Mouse (Mus musculus): ENCODE measurements around the gene Wdr46. TPM values are rescaled to one million over a fixed set of nuclear protein-coding genes. Genes with fewer than 3 reads are reported as not detected.
"Not testable (repeated sequence)": the region's sequence is repeated elsewhere in the genome, so short reads cannot be mapped to it uniquely, and the experiment has no call there.

Gene Wdr46
- total RNA-seq (2022): 10 to 100 TPM; 30.0 to 43.8 (median 35.1) TPM

- no peak for DNase-seq
Measured at GRCm38 (mm10) chr17:33940206-33940805, at the start of gene Wdr46, which contains the start of gene Pfdn6. Wdr46 (plus strand) TSS chr17:33940660. Pfdn6 (minus strand) TSS chr17:33940343.

GRCm38 (mm10) chr17:33891357-33891756 is 49.1 kb upstream of the Wdr46 start:
- no peak for DNase-seq

DNA sequence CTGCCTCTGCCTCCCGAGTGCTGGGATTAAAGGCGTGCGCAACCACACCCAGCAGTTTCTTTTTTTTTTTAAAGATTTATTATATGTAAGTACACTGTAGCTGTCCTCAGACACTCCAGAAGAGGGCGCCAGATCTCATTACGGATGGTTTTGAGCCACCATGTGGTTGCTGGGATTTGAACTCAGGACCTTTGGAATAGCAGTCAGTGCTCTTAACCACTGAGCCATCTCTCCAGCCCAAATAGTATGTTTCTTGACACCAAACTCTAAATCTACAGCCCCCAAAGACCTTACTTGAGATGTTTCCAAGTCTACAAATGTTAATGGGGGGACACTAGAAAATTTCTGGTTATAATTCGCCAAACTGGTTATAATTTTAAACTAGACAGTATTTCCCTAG is 48.6 kb upstream of the Wdr46 start:
- not testable (repeated sequence) for DNase-seq

- DNase-seq: no peak
Measured at GRCm38 (mm10) chr17:33892429-33892828, 48.0 kb upstream of the Wdr46 start.

DNA sequence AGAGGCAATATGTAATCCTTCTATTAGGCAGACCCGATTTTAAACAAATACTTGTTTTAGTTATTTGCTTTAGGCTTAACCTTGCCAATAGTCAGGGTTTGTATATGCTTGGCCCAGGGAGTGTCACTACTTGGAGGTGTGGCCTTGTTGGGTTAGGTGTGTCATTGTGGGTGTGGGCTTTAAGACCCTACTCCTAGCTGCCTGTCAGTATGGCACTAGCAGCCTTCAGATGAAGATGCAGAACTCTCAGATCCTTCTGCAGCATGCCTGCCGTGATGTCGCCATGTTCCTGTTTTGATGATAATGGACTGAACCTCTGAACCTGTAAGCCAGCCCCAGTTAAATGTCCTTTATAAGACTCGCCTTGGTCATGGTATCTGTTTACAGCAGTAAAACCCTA is 47.4 kb upstream of the Wdr46 start:
- not testable (repeated sequence) for DNase-seq

- no peak for DNase-seq
Measured at GRCm38 (mm10) chr17:33897114-33897794, 43.2 kb upstream of the Wdr46 start.

- DNase-seq: not testable (repeated sequence)
Measured at GRCm38 (mm10) chr17:33898193-33898592, 42.3 kb upstream of the Wdr46 start.

DNA sequence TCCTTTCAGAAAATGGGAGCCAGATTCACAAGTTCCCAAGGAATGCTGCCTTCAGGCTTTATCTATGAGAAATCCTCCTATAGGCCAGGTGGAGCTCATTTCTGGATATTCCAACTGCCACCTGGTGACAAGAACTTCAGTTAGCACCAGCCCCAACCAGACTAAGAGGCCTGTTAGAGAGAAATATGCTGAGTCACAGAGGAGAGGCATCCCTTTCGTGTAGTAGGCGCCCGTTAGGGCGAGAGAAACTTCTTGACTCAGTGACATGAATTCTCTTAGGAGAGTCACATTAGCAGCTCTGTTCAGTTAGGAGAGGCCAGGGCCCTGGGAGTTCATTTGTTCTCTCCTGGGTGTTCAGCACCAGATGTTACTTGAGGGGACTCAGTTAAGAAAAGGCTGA is 40.8 kb upstream of the Wdr46 start:
- no peak for DNase-seq

- no peak for DNase-seq
Measured at GRCm38 (mm10) chr17:33900281-33900988, 40.0 kb upstream of the Wdr46 start.

GRCm38 (mm10) chr17:33900989-33901314 is 39.5 kb upstream of the Wdr46 start:
- no peak for DNase-seq

DNA sequence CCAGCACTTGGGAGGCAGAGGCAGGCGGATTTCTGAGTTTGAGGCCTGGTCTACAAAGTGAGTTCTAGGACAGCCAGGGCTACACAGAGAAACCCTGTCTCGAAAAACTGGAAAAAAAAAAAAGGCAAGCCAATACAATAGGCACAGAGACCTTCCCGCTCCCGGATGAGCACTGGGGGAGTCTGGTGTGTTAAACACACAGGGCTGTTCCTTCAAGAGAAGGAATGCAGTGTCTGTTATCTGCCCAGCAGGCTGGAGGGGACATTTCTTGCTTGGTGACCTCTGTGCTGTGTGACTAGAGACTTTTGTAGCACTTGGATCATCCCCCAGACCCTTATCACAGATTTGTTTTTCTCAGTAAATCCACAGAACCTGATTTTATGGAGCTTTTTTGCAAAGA is 38.8 kb upstream of the Wdr46 start:
- no peak for DNase-seq

- DNase-seq: no peak
Measured at GRCm38 (mm10) chr17:33902079-33902478, 38.4 kb upstream of the Wdr46 start.

DNA sequence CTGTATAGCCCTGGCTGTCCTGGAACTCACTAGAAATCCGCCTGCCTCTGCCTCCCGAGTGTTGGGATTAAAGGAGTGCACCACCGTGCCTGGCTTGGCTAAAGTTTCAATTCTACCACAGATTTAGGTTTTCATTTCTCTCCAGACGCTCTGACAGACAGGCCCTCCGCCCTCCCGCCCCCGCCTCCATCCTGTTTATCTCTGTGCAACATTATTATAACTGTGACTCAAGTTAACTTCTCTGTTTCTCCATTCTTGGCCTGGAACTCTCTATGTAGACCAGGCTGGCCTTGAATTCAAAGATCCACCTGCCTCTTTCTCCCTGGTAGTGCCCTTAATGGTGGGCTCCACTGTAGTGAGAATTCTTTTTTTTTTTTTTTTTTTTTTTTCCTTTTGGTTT is 38.0 kb upstream of the Wdr46 start:
- no peak for DNase-seq

GRCm38 (mm10) chr17:33903911-33904651 is 36.4 kb upstream of the Wdr46 start:
- DNase-seq: not testable (repeated sequence)

- DNase-seq: not testable (repeated sequence)
Measured at GRCm38 (mm10) chr17:33904835-33905234, 35.6 kb upstream of the Wdr46 start, which contains the start of gene Platr17. Platr17 (plus strand) TSS chr17:33905135.

DNA sequence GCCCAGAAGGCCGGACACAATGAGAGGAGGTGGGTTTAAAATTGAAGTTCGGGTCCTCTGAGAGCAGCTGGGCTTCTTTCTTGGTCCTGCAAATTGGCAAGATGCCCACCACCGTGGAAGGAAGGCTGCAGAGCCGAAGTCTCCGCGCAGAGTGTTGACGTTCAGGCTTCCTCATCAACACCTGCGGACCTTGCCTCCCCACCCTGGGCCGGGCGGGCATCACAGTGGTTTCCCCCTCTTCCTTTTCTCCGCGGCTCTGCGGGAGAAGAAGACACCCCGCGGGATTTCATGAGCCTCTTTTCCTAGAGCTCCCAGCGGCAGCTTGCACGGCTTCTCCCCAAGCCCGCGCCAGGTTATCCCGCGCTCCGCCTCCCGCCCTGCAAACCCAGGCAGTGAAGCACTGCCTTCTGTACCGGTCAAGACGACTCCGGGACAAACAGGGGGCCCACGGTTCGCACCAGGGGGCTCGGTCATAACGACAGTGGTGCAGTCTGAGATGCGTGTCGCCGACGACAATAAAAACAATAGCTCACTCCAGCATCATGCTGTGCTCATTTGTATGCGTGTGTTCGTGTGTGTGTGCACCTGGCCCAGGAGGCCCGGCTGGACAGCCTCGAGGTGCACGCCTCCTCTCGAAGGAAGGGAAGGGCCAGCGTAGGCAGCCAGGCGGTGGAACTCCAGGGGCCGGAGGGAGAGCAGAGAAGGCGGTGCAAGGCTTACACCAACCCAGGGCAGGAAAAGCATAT is 32.0 kb upstream of the Wdr46 start:
- DNase-seq: no peak

GRCm38 (mm10) chr17:33909077-33909868 is 31.2 kb upstream of the Wdr46 start, which contains the start of gene Daxx:
Daxx (plus strand) TSS chr17:33909414.
- DNase-seq: peak; percentile 98

DNA sequence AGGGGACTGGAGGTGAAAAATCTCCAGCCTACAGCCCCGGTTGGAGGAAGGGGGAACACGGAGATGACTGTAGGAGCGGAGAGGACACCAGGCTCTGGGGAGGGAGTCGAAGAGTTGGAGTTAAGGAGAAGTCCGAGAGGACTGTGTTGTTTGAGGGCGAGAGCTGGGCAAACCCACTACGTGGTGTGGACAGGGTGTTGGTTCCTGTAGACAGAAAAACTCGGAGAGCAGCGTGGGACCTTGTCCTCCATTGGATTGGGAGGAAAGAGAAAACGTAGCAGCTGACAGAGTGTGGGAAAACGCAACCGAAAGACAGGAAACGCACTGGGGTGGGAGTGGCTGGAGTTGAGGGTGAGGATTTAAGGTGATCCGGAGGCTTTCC is 30.6 kb upstream of the Wdr46 start:
- DNase-seq: peak; percentile 66

DNA sequence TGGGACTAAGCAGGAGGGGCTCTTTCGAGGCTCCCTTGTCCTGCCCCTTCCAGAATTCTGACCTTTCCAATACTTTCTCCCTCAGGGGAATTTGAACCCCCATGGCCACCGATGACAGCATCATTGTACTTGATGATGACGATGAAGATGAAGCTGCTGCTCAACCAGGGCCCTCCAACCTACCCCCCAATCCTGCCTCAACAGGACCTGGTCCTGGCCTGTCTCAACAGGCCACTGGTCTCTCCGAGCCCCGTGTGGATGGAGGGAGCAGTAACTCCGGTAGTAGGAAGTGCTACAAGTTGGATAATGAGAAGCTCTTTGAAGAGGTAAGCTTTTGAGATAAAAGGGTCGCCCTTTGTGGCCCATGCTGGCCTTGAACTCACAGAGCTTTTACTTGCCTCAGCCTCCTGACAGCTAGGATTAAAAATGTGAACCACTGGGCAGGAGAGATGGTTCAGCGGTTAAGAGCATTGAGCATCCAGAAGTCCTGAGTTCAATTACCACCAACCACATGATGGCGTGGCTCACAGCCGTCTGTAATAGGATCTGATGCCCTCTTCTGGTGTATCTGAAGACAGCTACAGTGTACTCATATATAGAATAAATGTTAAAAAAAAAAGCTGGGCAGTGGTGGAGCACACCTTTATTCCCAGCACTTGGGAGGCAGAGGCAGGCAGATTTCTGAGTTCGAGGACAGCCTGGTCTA is 30.0 kb upstream of the Wdr46 start:
- DNase-seq: no peak

DNA sequence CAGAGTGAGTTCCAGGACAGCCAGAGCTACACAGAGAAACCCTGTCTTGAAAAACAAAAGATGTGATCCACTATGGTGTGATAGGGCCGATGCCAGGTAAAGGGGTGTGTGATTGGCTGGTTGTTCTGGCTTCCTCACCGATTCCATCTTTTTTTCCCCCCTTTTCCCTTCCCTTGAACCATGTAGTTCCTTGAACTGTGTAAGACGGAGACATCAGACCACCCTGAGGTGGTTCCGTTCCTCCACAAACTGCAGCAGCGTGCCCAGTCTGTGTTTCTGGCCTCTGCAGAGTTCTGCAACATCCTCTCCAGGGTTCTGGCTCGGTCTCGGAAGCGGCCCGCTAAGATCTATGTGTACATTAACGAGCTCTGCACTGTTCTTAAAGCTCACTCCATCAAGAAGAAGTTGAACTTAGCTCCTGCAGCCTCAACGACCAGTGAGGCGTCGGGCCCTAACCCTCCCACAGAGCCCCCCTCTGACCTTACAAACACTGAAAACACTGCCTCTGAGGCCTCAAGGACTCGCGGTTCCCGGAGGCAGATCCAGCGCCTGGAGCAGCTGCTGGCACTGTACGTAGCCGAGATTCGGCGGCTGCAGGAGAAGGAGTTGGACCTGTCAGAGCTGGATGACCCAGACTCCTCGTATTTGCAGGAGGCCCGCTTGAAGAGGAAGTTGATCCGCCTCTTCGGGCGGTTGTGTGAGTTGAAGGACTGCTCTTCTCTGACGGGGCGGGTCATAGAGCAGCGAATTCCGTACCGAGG is 29.2 kb upstream of the Wdr46 start:
- DNase-seq: no peak
